Mouse (Mus musculus) hindlimb bud, embryonic 11.5 days (tissue): ENCODE results near the gene Ikzf1.

Experiments
- DNase-seq: peaks from one replicate; pipeline ENCODE4 v3.0.0-alpha.2; 2012; ENCODE audit warnings: low read depth, low spot score; ENCODE audit errors: extremely low spot score

The Ikzf1 gene

GRCm38 (mm10) chr11:11805951-11806350 lies 121.1 kb downstream of the Ikzf1 start:
- DNase-seq = no peak

- DNase-seq = no peak
These were observed 123.4 kb downstream of the Ikzf1 start for GRCm38 (mm10) chr11:11808035-11808819.

- no peak for DNase-seq
These were observed 124.1 kb downstream of the Ikzf1 start, which contains the start of gene Fignl1 for GRCm38 (mm10) chr11:11808820-11809403. TSS of gene Fignl1 (minus strand) at chr11:11808962.

- DNase-seq = no peak
These were observed 124.8 kb downstream of the Ikzf1 start for GRCm38 (mm10) chr11:11809404-11810175.

GRCm38 (mm10) chr11:11811906-11812480 lies 127.2 kb downstream of the Ikzf1 start:
- DNase-seq = no peak

GRCm38 (mm10) chr11:11815737-11816136 lies 130.9 kb downstream of the Ikzf1 start:
- DNase-seq = no peak

- DNase-seq = no peak
These were observed 134.0 kb downstream of the Ikzf1 start for GRCm38 (mm10) chr11:11818797-11819196.

- no peak for DNase-seq
These were observed 134.4 kb downstream of the Ikzf1 start for GRCm38 (mm10) chr11:11819206-11819605.

GRCm38 (mm10) chr11:11820251-11820650 lies 135.4 kb downstream of the Ikzf1 start:
- DNase-seq = peak; percentile 99

- no peak for DNase-seq
These were observed 135.9 kb downstream of the Ikzf1 start for GRCm38 (mm10) chr11:11820737-11821136.

- no peak for DNase-seq
These were observed 136.7 kb downstream of the Ikzf1 start for GRCm38 (mm10) chr11:11821387-11821975.
